Mouse (Mus musculus) CH12.LX (cell line): Measurements from ENCODE around the gene Gm21970.

Source experiments
- CTCF ChIP-seq, 2 experiments: IDR thresholded peaks in 1 of 2; conservative IDR thresholded peaks in 1 of 2; 2 replicates each; pipeline ENCODE4 v1.5.1; 2011 to 2012; ENCODE audit warnings: low read depth in 2 of 2, low read length in 2 of 2, improper control_type of control experiment in 1 of 2, inconsistent platforms in 1 of 2, mild to moderate bottlenecking in 1 of 2, moderate library complexity in 1 of 2
- MAFK ChIP-seq: IDR thresholded peaks from 2 replicates; pipeline ENCODE4 v1.6.1; 2011; ENCODE audit warnings: low read length, improper control_type of control experiment; ENCODE audit not compliant: insufficient replicate concordance
- MAX ChIP-seq: IDR thresholded peaks from 2 replicates; pipeline ENCODE4 v1.6.1; 2011; ENCODE audit warnings: low read length, improper control_type of control experiment
- MAZ ChIP-seq: IDR thresholded peaks from 2 replicates; pipeline ENCODE4 v1.6.1; 2012; ENCODE audit warnings: low read depth, mild to moderate bottlenecking, inconsistent platforms, low read length, improper control_type of control experiment, moderate library complexity
- MXI1 ChIP-seq: IDR thresholded peaks from 2 replicates; pipeline ENCODE4 v1.6.1; 2011; ENCODE audit warnings: mild to moderate bottlenecking, low read depth, low read length, improper control_type of control experiment
- NELFE ChIP-seq: IDR thresholded peaks from 2 replicates; pipeline ENCODE4 v1.6.1; 2011; ENCODE audit warnings: low read depth, low read length, improper control_type of control experiment
- NRF1 ChIP-seq: IDR thresholded peaks from 2 replicates; pipeline ENCODE4 v1.6.1; 2014; ENCODE audit warnings: low read depth, mild to moderate bottlenecking, inconsistent platforms, low read length, improper control_type of control experiment, moderate library complexity
- USF1 ChIP-seq: IDR thresholded peaks from 2 replicates; pipeline ENCODE4 v1.6.1; 2014; ENCODE audit warnings: low read depth, mild to moderate bottlenecking, inconsistent platforms, low read length, improper control_type of control experiment
- ZNF384 ChIP-seq: IDR thresholded peaks from 2 replicates; pipeline ENCODE4 v1.6.1; 2012; ENCODE audit warnings: low read depth, low read length, improper control_type of control experiment, inconsistent platforms

- no peak for TF ChIP-seq MAFK
- TF ChIP-seq CTCF (conservative IDR thresholded peaks at IDR 0.05 in 1 of 2, IDR thresholded peaks at IDR 0.05 in 1 of 2; ENCODE audit: low read depth in 2 of 2, low read length in 2 of 2), result no peak
- TF ChIP-seq NRF1, result no peak
- no peak for TF ChIP-seq MAX
- no peak for TF ChIP-seq MXI1
- no peak for TF ChIP-seq ZNF384
- no peak for TF ChIP-seq NELFE
- no peak for TF ChIP-seq MAZ
- TF ChIP-seq USF1, result no peak
Measured at GRCm38 (mm10) chr16:91466566-91466965, 75.0 kb downstream of the Gm21970 start.
